Mouse (Mus musculus): ENCODE results near the gene Gm14525. TPM values are rescaled to one million over a fixed set of nuclear protein-coding genes. Genes with fewer than 3 reads are reported as not detected.
"Not testable (repeated sequence)": the region's sequence is repeated elsewhere in the genome, so short reads cannot be mapped to it uniquely, and the experiment has no call there.

Gene Gm14525
- not detected for total RNA-seq (2022)

GRCm38 (mm10) chrX:26702538-26702937 lies at the start of gene Gm14525:
Gene Gm14525 (minus strand): TSS chrX:26702638.
- DNase-seq, result not testable (repeated sequence)

Other genes with a start within 250 kb of the Gm14525 start
- not detected for gene Slx, start 157.1 kb downstream of the Gm14525 start, total RNA-seq (2022)
- gene Gm6121, start 233.1 kb upstream of the Gm14525 start, total RNA-seq (2022), result not detected

Measured in adrenal gland, adult 8-10 months (tissue).